Comparison of ENCODE assay signal across 8 mouse cellular contexts in genomic region chr2:91053934-91054382, GRCm38 (mm10). TPM values are rescaled to one million over a fixed set of nuclear protein-coding genes. Genes with fewer than 3 reads are reported as not detected.
DNase-seq lines count a peak whose midpoint lies in the region; ATAC-seq and TF ChIP-seq lines count a peak whose summit lies in the region.

Gene Psmc3 (plus strand): TSS chr2:91054009.

- H3K4me1 ChIP-seq in E14TG2a.4 (replicated peaks; ENCODE audit: low read depth, low read length): peaks cover 32% of the 10 kb centered on the region
- H3K4me1 ChIP-seq in forebrain, embryonic 13.5 days: peaks cover 17% of the 10 kb centered on the region
- peaks cover 14% of the 10 kb centered on the region for H3K4me1 ChIP-seq in liver, postnatal 0 days (ENCODE audit: insufficient read depth)
- peaks cover 8% of the 10 kb centered on the region for H3K4me1 ChIP-seq in neural tube, embryonic 14.5 days (ENCODE audit: control insufficient read depth, insufficient read depth, low read length)

- H3K36me3 ChIP-seq in E14TG2a.4 (ENCODE audit: insufficient read depth, low read length): peaks cover 50% of the 10 kb centered on the region
- peaks cover 44% of the 10 kb centered on the region for H3K36me3 ChIP-seq in forebrain, embryonic 13.5 days (ENCODE audit: poor library complexity, severe bottlenecking)
- H3K36me3 ChIP-seq in liver, postnatal 0 days (replicated peaks; ENCODE audit: insufficient read depth, low read length): peaks cover 42% of the 10 kb centered on the region
- peaks cover 29% of the 10 kb centered on the region for H3K36me3 ChIP-seq in neural tube, embryonic 14.5 days (ENCODE audit: control insufficient read depth, insufficient read depth, low read length)

- peak within 1 kb of the TSS; percentile 84 for H3K4me2 ChIP-seq in forebrain, embryonic 13.5 days
- H3K4me2 ChIP-seq in liver, postnatal 0 days (ENCODE audit: low read depth, low read length): peak within 1 kb of the TSS; percentile 93
- peak within 1 kb of the TSS; percentile 77 for H3K4me2 ChIP-seq in neural tube, embryonic 14.5 days (ENCODE audit: low read depth, low read length)

- peak; percentile 90 for DNase-seq in c-Kit-positive CD71-positive TER-119-positive erythroid progenitor cells, embryonic 14.5 days (ENCODE audit: low spot score)
- DNase-seq in heart, postnatal 10 days: peak; percentile 98 to 99
- DNase-seq in large intestine, adult 2 months (ENCODE audit: low read depth, low spot score): peak; percentile 78
- peak; percentile 98 for DNase-seq in liver, postnatal 0 days
- DNase-seq in testis, postnatal 10 days (ENCODE audit: low spot score): peak; percentile 99

- H3K4me3 ChIP-seq in E14TG2a.4 (replicated peaks; ENCODE audit: low read length): peak within 1 kb of the TSS; percentile 98
- H3K4me3 ChIP-seq in forebrain, embryonic 13.5 days: peak within 1 kb of the TSS; percentile 61
- peak within 1 kb of the TSS; percentile 89 for H3K4me3 ChIP-seq in liver, postnatal 0 days (ENCODE audit: low read depth, low read length)
- peak within 1 kb of the TSS; percentile 68 for H3K4me3 ChIP-seq in neural tube, embryonic 14.5 days (ENCODE audit: low read depth, low read length)

- peak within 1 kb of the TSS; percentile 73 for H3K9ac ChIP-seq in forebrain, embryonic 13.5 days
- peak within 1 kb of the TSS; percentile 84 for H3K9ac ChIP-seq in liver, postnatal 0 days (replicated peaks)
- peak within 1 kb of the TSS; percentile 78 for H3K9ac ChIP-seq in neural tube, embryonic 14.5 days (replicated peaks; ENCODE audit: low read depth, low read length)

- no peaks in the 10 kb centered on the region for H3K9me3 ChIP-seq in E14TG2a.4 (ENCODE audit: low read length)
- H3K9me3 ChIP-seq in forebrain, embryonic 13.5 days (replicated peaks): no peaks in the 10 kb centered on the region
- H3K9me3 ChIP-seq in liver, postnatal 0 days (ENCODE audit: low read length): no peaks in the 10 kb centered on the region
- no peaks in the 10 kb centered on the region for H3K9me3 ChIP-seq in neural tube, embryonic 14.5 days (ENCODE audit: control insufficient read depth, low read length)

- TF ChIP-seq EP300 in liver, postnatal 0 days (IDR thresholded peaks at IDR 0.05; ENCODE audit: low read depth): peak; percentile 28; the same call in 1 of the 2 replicates

- no peaks in the 10 kb centered on the region for H3K27me3 ChIP-seq in E14TG2a.4 (ENCODE audit: insufficient read depth, low read length)
- H3K27me3 ChIP-seq in forebrain, embryonic 13.5 days: no peaks in the 10 kb centered on the region
- H3K27me3 ChIP-seq in liver, postnatal 0 days (ENCODE audit: insufficient read depth, low read length): no peaks in the 10 kb centered on the region
- no peaks in the 10 kb centered on the region for H3K27me3 ChIP-seq in neural tube, embryonic 14.5 days (ENCODE audit: control insufficient read depth, insufficient read depth, low read length)

- peak; percentile 99 for ATAC-seq in forebrain, embryonic 13.5 days
- peak; percentile 100 for ATAC-seq in liver, postnatal 0 days
- ATAC-seq in neural tube, embryonic 14.5 days (ENCODE audit: low read depth): peak; percentile 99

- intact Hi-C loops in heart, postnatal 10 days (cut with DNase I): loop anchor here (2.0 kb wide), 1 partner anchor 113 kb away; the partner anchor contains the start of gene Celf1

- peak within 1 kb of the TSS; percentile 72 for H3K27ac ChIP-seq in forebrain, embryonic 13.5 days
- H3K27ac ChIP-seq in liver, postnatal 0 days (ENCODE audit: low read depth): peak within 1 kb of the TSS; percentile 84
- peak within 1 kb of the TSS; percentile 86 for H3K27ac ChIP-seq in neural tube, embryonic 14.5 days (ENCODE audit: low read depth, low read length)

- TF ChIP-seq CTCF in E14TG2a.4 (conservative IDR thresholded peaks at IDR 0.05; ENCODE audit: low read length): no peak
- no peak for TF ChIP-seq CTCF in liver, postnatal 0 days (IDR thresholded peaks at IDR 0.05; ENCODE audit: low read depth)

- WGBS in forebrain, embryonic 13.5 days: under 1% methylated on average over 40 of the region's 40 CpGs
- 1% methylated on average over 40 of the region's 40 CpGs for WGBS in large intestine, adult 2 months
- WGBS in liver, postnatal 0 days (ENCODE audit: insufficient replicate concordance): under 1% methylated on average over 40 of the region's 40 CpGs
- under 1% methylated on average over 40 of the region's 40 CpGs for WGBS in neural tube, embryonic 14.5 days

RNA-seq across cellular contexts. Expression of gene Psmc3, which starts in this region (rescaled TPM):
- polyA plus RNA-seq in forebrain, embryonic 13.5 days (2015; fragmentation: Nextera tagmentation; extraction: Ambion mirVana): 276 and 277 TPM in 2 replicates
- 100 to 1,000 TPM; 221 to 245 TPM for total RNA-seq in heart, postnatal 10 days (2021)
- polyA plus RNA-seq in large intestine, adult 2 months (2012; rRNA removed): 112 and 116 TPM in 2 replicates
- 109 and 112 TPM in 2 replicates for polyA plus RNA-seq in liver, postnatal 0 days (2015; fragmentation: Nextera tagmentation; extraction: Ambion mirVana)
- polyA plus RNA-seq in neural tube, embryonic 14.5 days (2014; fragmentation: Nextera tagmentation; extraction: Ambion mirVana): 245 and 251 TPM in 2 replicates

Comparison
In these comparisons a context has a peak if more than half of its experiments do, and no peak if none do; other contexts are left out.
1. Peak in every context shown above with its lines: DNase-seq, ATAC-seq, H3K4me3 ChIP-seq and H3K27ac ChIP-seq.